Mouse (Mus musculus): ENCODE measurements around the gene Kcnq1. TPM values are rescaled to one million over a fixed set of nuclear protein-coding genes. Genes with fewer than 3 reads are reported as not detected.

Gene Kcnq1
- total and polyA plus RNA-seq, 3 experiments = not detected

GRCm38 (mm10) chr7:143165687-143166265 is 59.6 kb downstream of the Kcnq1 start:
- H3K36me3 ChIP-seq (replicated peaks in 1 of 2; ENCODE audit: control insufficient read depth in 1 of 2, insufficient read depth in 1 of 2, low read length in 1 of 2) = no peaks in the 10 kb centered on the region
- dilution Hi-C loops (cut with MboI; ENCODE audit: extremely low pct_ligation_motif_present, extremely low pct_unique_long_range_greater_than_20kb, low sequenced_read_pairs) = no loop called here

GRCm38 (mm10) chr7:143167275-143167674 is 61.1 kb downstream of the Kcnq1 start:
- H3K4me2 ChIP-seq (ENCODE audit: insufficient read depth, low read depth, poor library complexity, severe bottlenecking) = no peak overlapping the region
- no peak overlapping the region for H3K4me3 ChIP-seq (replicated peaks in 1 of 3; ENCODE audit: low read depth in 2 of 3, low read length in 2 of 3, poor library complexity in 1 of 3)
- DNase-seq (ENCODE audit: extremely low read depth) = no peak
- H3K36me3 ChIP-seq (replicated peaks in 1 of 2; ENCODE audit: control insufficient read depth in 1 of 2, insufficient read depth in 1 of 2, low read length in 1 of 2) = no peaks in the 10 kb centered on the region
- H3K9ac ChIP-seq (ENCODE audit: insufficient read depth, low read depth) = no peak overlapping the region
- H3K27me3 ChIP-seq (replicated peaks) = peaks cover 75% of the 10 kb centered on the region
- no peaks in the 10 kb centered on the region for H3K79me2 ChIP-seq (replicated peaks; ENCODE audit: control insufficient read depth, extremely low read depth, insufficient read depth, poor library complexity, severe bottlenecking)
- peaks cover 0 to 1% of the 10 kb centered on the region in 2 experiments; a peak in 1 of 4 replicates for H3K4me1 ChIP-seq (ENCODE audit: control insufficient read depth in 1 of 2, insufficient read depth in 2 of 2)
- dilution Hi-C loops (cut with MboI; ENCODE audit: extremely low pct_ligation_motif_present, extremely low pct_unique_long_range_greater_than_20kb, low sequenced_read_pairs) (no loop called here), in situ Hi-C loops (cut with MboI; ENCODE audit: low pct_ligation_motif_present, low pct_unique_long_range_greater_than_20kb, low sequenced_read_pairs) (no loop called here)
- H3K27ac ChIP-seq (ENCODE audit: insufficient read depth, low read depth) = no peak overlapping the region
- no peaks in the 10 kb centered on the region for H3K9me3 ChIP-seq (replicated peaks; ENCODE audit: low read length)
- TF ChIP-seq USF2 (conservative IDR thresholded peaks at IDR 0.05; ENCODE audit: low read depth, low read length) (no peak), CHD2 (IDR thresholded peaks at IDR 0.05; ENCODE audit: low read length) (no peak), ZNF384 (IDR thresholded peaks at IDR 0.05; ENCODE audit: low read depth, low read length) (no peak), MXI1 (IDR thresholded peaks at IDR 0.05; ENCODE audit: low read depth, low read length) (no peak), JUN (IDR thresholded peaks at IDR 0.05; ENCODE audit: insufficient read depth, low read depth, low read length) (no peak), EP300 (IDR thresholded peaks at IDR 0.05; ENCODE audit: low read length) (no peak), E2F4 (IDR thresholded peaks at IDR 0.05; ENCODE audit: insufficient replicate concordance, low read depth, low read length) (no peak), CTCF (conservative IDR thresholded peaks at IDR 0.05 in 1 of 2, IDR thresholded peaks at IDR 0.05 in 1 of 2; ENCODE audit: low read depth in 2 of 2, low read length in 2 of 2) (no peak), POLR2A (IDR thresholded peaks at IDR 0.05; ENCODE audit: low read depth, low read length) (no peak), ZMIZ1 (IDR thresholded peaks at IDR 0.05; ENCODE audit: low read depth, low read length) (no peak), ZKSCAN1 (IDR thresholded peaks at IDR 0.05; ENCODE audit: borderline replicate concordance, low read depth, low read length) (no peak), MAZ (IDR thresholded peaks at IDR 0.05; ENCODE audit: low read depth, low read length) (no peak), MAX (IDR thresholded peaks at IDR 0.05; ENCODE audit: low read length) (no peak), ETS1 (conservative IDR thresholded peaks at IDR 0.05; ENCODE audit: low read depth, low read length) (no peak), HCFC1 (IDR thresholded peaks at IDR 0.05; ENCODE audit: low read depth, low read length) (no peak), CHD1 (IDR thresholded peaks at IDR 0.05; ENCODE audit: low read depth, low read length) (no peak)

More at GRCm38 (mm10) chr7:143165687-143166265, 59.6 kb downstream of the Kcnq1 start:
- in situ Hi-C loops (cut with MboI; ENCODE audit: low pct_ligation_motif_present, low pct_unique_long_range_greater_than_20kb, low sequenced_read_pairs) = no loop called here
- no peak overlapping the region for H3K9ac ChIP-seq (ENCODE audit: insufficient read depth, low read depth)
- H3K4me3 ChIP-seq (replicated peaks in 1 of 3; ENCODE audit: low read depth in 2 of 3, low read length in 2 of 3, poor library complexity in 1 of 3) = no peak overlapping the region
- no peaks in the 10 kb centered on the region for H3K4me1 ChIP-seq (ENCODE audit: control insufficient read depth in 1 of 2, insufficient read depth in 2 of 2)
- DNase-seq (ENCODE audit: extremely low read depth) = no peak
- no peaks in the 10 kb centered on the region for H3K9me3 ChIP-seq (replicated peaks; ENCODE audit: low read length)
- no peaks in the 10 kb centered on the region for H3K79me2 ChIP-seq (replicated peaks; ENCODE audit: control insufficient read depth, extremely low read depth, insufficient read depth, poor library complexity, severe bottlenecking)
- H3K4me2 ChIP-seq (ENCODE audit: insufficient read depth, low read depth, poor library complexity, severe bottlenecking) = no peak overlapping the region
- H3K27me3 ChIP-seq (replicated peaks) = peaks cover 70% of the 10 kb centered on the region
- no peak overlapping the region for H3K27ac ChIP-seq (ENCODE audit: insufficient read depth, low read depth)
- no peak for TF ChIP-seq POLR2A (IDR thresholded peaks at IDR 0.05; ENCODE audit: low read depth, low read length)
- TF ChIP-seq KAT2A (IDR thresholded peaks at IDR 0.05; ENCODE audit: insufficient replicate concordance, low read length) = no peak
- TF ChIP-seq MAZ (IDR thresholded peaks at IDR 0.05; ENCODE audit: low read depth, low read length) = no peak
- TF ChIP-seq E2F4 (IDR thresholded peaks at IDR 0.05; ENCODE audit: insufficient replicate concordance, low read depth, low read length) = no peak
- no peak for TF ChIP-seq NRF1 (IDR thresholded peaks at IDR 0.05; ENCODE audit: low read depth, low read length)
- TF ChIP-seq USF1 (IDR thresholded peaks at IDR 0.05; ENCODE audit: low read depth, low read length) = no peak
- no peak for TF ChIP-seq IRF4 (IDR thresholded peaks at IDR 0.05; ENCODE audit: low read depth, low read length)
- TF ChIP-seq JUN (IDR thresholded peaks at IDR 0.05; ENCODE audit: insufficient read depth, low read depth, low read length) = no peak
- TF ChIP-seq HCFC1 (IDR thresholded peaks at IDR 0.05; ENCODE audit: low read depth, low read length) = no peak
- no peak for TF ChIP-seq MAX (IDR thresholded peaks at IDR 0.05; ENCODE audit: low read length)
